ENCODE assay signal across 8 mouse cellular contexts in the genomic region with DNA sequence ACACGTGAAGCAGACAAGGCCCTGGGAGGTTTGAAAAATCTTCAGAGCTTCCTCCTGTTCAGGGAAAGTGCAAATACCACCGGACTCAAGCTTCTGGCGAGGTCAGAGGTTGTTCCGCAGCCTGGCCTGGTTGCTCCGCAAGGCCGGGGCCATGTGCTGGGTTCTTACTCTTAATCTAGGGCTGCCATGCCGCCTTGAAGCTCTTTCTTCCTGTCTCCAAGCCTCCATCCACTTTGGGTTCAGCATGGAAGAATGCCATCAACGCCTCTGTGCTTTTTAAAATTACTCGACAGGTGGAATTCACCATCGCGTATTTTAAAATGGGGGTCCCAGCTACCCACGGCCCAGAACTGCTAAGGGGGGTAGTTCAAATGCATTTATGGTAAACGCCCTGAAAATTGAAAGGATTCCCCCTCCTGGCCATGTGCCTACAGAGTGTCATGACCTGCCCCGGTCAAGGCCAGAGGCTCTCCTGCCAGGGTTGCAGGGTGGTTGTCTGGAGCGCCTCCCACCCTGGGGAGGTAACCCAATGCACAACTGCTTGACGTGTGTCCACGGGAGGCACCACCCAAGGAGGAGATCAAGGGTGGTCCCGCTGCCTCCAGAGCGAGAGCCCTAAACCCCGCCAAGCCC. TPM values are rescaled to one million over a fixed set of nuclear protein-coding genes. Genes with fewer than 3 reads are reported as not detected.
DNase-seq lines count a peak whose midpoint lies in the region; ATAC-seq and TF ChIP-seq lines count a peak whose summit lies in the region.

No protein-coding gene starts in this region.

- peaks cover 23% of the 10 kb centered on the region for H3K4me1 ChIP-seq in bone marrow macrophage, adult 2 months (ENCODE audit: control insufficient read depth, insufficient read depth, low read length)
- peaks cover 32% of the 10 kb centered on the region for H3K4me1 ChIP-seq in limb, embryonic 12.5 days (replicated peaks)

- DNase-seq in left cerebral cortex, postnatal 14 days (ENCODE audit: low spot score in 2 of 2) = peak; percentile 39 to 43
- no peak for DNase-seq in left cerebral cortex, adult 9 months (ENCODE audit: low spot score in 2 of 2)
- no peak for DNase-seq in frontal cortex, adult 2 months (ENCODE audit: extremely low spot score in 1 of 2, low spot score in 1 of 2)
- no peak for DNase-seq in spleen, postnatal 14 days (ENCODE audit: low spot score in 2 of 2)

- 1% methylated on average over 20 of the region's 20 CpGs for WGBS in limb, embryonic 12.5 days

- H3K4me2 ChIP-seq in limb, embryonic 12.5 days = peak overlapping the region; percentile 91

- 0 out of 2 replicates have a peak overlapping the region, but pooled peaks have one; percentile 45 for H3K9ac ChIP-seq in limb, embryonic 12.5 days (replicated peaks)

- no peak for TF ChIP-seq POLR2A in bone marrow macrophage, adult 2 months (IDR thresholded peaks at IDR 0.05; ENCODE audit: borderline replicate concordance, low read depth, low read length)

- no peaks in the 10 kb centered on the region for H3K9me3 ChIP-seq in limb, embryonic 12.5 days

- no peaks in the 10 kb centered on the region for H3K27me3 ChIP-seq in limb, embryonic 12.5 days

- H3K27ac ChIP-seq in bone marrow macrophage, adult 2 months (ENCODE audit: insufficient read depth, low read depth, low read length) = peak overlapping the region; percentile 28
- H3K27ac ChIP-seq in limb, embryonic 12.5 days = 0 out of 2 replicates have a peak overlapping the region, but pooled peaks have one; percentile 64

- H3K4me3 ChIP-seq in bone marrow macrophage, adult 2 months (ENCODE audit: insufficient read depth, low read length) = peak overlapping the region; percentile 83
- H3K4me3 ChIP-seq in limb, embryonic 12.5 days (replicated peaks) = peak overlapping the region; percentile 93

- peak; percentile 38 to 40 for ATAC-seq in hematopoietic stem cell, adult 5-6 weeks (replicated peaks in 1 of 2; ENCODE audit: insufficient read depth in 1 of 2, low FRiP score in 2 of 2, low TSS enrichment in 1 of 2, low read depth in 1 of 2, poor library complexity in 2 of 2, severe bottlenecking in 2 of 2)
- ATAC-seq in limb, embryonic 12.5 days (ENCODE audit: insufficient number of reproducible peaks, insufficient read depth, low FRiP score, low TSS enrichment, low read depth) = peak; percentile 63; the same call in 1 of the 2 replicates
- 0 out of 2 replicates have a peak, but pooled peaks have one; percentile 4 for ATAC-seq in neutrophil, adult 5-6 weeks (ENCODE audit: extremely low read depth, insufficient number of reproducible peaks, low FRiP score, poor library complexity, severe bottlenecking)

- no peak for TF ChIP-seq CTCF in bone marrow macrophage, adult 2 months (IDR thresholded peaks at IDR 0.05; ENCODE audit: low read depth, low read length)

- intact Hi-C loops in left cerebral cortex, postnatal 14 days (cut with DNase I) = no loop called here

- H3K36me3 ChIP-seq in limb, embryonic 12.5 days = peaks cover 22% of the 10 kb centered on the region

RNA-seq across cellular contexts. Expression of a gene that starts 0.5 kb away (rescaled TPM):
- total RNA-seq in left cerebral cortex, postnatal 14 days (2021) = 100 to 1,000 TPM; 112 to 119 TPM
- polyA plus RNA-seq in bone marrow macrophage, adult 2 months (2012; ENCODE audit: insufficient read depth, insufficient read length, missing spikeins) = 16.5 and 17.1 TPM in 2 replicates
- total RNA-seq in hematopoietic stem cell, adult 5-6 weeks (2017) = 10.6 and 14.8 TPM in 2 replicates
- polyA plus RNA-seq in limb, embryonic 12.5 days (2016; fragmentation: Nextera tagmentation; extraction: Ambion mirVana) = 6.3 and 6.6 TPM in 2 replicates
- total RNA-seq in neutrophil, adult 5-6 weeks (2017) = 2.5 and 3.6 TPM in 2 replicates
- polyA plus RNA-seq in frontal cortex, adult 2 months (2012; rRNA removed) = 70.4 and 77.0 TPM in 2 replicates

RNA-seq across cellular contexts. Expression of a gene that starts 56.7 kb away (rescaled TPM):
- under 1 TPM in 1 of 2 experiments, not detected in 1; 0.37 TPM for total RNA-seq in left cerebral cortex, postnatal 14 days (2021)
- polyA plus RNA-seq in bone marrow macrophage, adult 2 months (2012; ENCODE audit: insufficient read depth, insufficient read length, missing spikeins) = not detected in 2 replicates
- total RNA-seq in hematopoietic stem cell, adult 5-6 weeks (2017) = not detected in 2 replicates
- polyA plus RNA-seq in limb, embryonic 12.5 days (2016; fragmentation: Nextera tagmentation; extraction: Ambion mirVana) = 0.24 and 0.73 TPM in 2 replicates
- not detected in 2 replicates for total RNA-seq in neutrophil, adult 5-6 weeks (2017)
- 0.16 TPM in 1 of 2 replicates, not detected in the other for polyA plus RNA-seq in frontal cortex, adult 2 months (2012; rRNA removed)

Comparison
In these comparisons a context has a peak if more than half of its experiments do, and no peak if none do; other contexts are left out.
1. DNase-seq: peak in left cerebral cortex, postnatal 14 days (2 of 2); none in left cerebral cortex, adult 9 months (0 of 2), frontal cortex, adult 2 months (0 of 2) and spleen, postnatal 14 days (0 of 2).
2. ATAC-seq: peak in every context shown above with its lines; median percentile 63 in limb, embryonic 12.5 days; 39 in hematopoietic stem cell, adult 5-6 weeks; 4 in neutrophil, adult 5-6 weeks.